Mouse (Mus musculus): Measurements from ENCODE around the gene Pcgf5. TPM values are rescaled to one million over a fixed set of nuclear protein-coding genes. Genes with fewer than 3 reads are reported as not detected.

Pcgf5 gene
- polyA plus RNA-seq, 1 experiment from 2014 or later: 11.9 TPM

GRCm38 (mm10) chr19:36497744-36498143 is 149.6 kb downstream of the Pcgf5 start:
- Histone ChIP-seq H3K36me3 (no peaks in the 10 kb centered on the region), H3K9ac (replicated peaks) (no peak overlapping the region), H3K4me1 (no peaks in the 10 kb centered on the region), H3K9me3 (no peaks in the 10 kb centered on the region), H3K27me3 (no peaks in the 10 kb centered on the region), H3K4me2 (replicated peaks) (no peak overlapping the region), H3K4me3 (no peak overlapping the region), H3K27ac (replicated peaks) (no peak overlapping the region)
- ATAC-seq (ENCODE audit: low FRiP score, low read depth): no peak
- WGBS: 80% methylated on average over 5 of the region's 5 CpGs

DNA sequence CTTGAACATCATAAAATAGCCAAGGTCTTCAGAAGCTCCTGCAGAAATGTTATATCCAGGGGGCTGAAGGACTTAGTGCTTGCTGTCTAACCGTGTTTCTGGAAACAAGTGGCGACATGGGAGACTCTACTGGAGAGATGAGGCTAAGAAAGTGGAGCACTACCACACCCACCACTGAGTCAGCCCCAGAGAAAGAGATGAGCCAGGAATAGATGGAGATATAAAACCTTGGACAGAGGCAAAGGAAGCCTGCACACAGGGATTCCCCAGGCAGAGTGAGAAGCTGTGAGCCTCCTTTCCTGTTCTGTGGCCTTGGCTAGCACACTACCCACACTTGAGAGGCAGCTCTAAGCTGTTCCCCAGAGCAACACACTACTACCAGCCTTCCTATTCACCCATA is 156.6 kb downstream of the Pcgf5 start:
- 85% methylated on average over 2 of the region's 2 CpGs for WGBS
- Histone ChIP-seq H3K27ac (replicated peaks) (no peak overlapping the region), H3K4me2 (replicated peaks) (no peak overlapping the region), H3K9ac (replicated peaks) (no peak overlapping the region), H3K4me1 (no peaks in the 10 kb centered on the region), H3K4me3 (no peak overlapping the region), H3K36me3 (no peaks in the 10 kb centered on the region), H3K9me3 (no peaks in the 10 kb centered on the region), H3K27me3 (no peaks in the 10 kb centered on the region)
- ATAC-seq (ENCODE audit: low FRiP score, low read depth): no peak

Other genes starting within 250 kb of the Pcgf5 start
- 0.17 and 0.22 TPM in 2 replicates for gene Ankrd1, start 228.2 kb upstream of the Pcgf5 start, polyA plus RNA-seq (2016; fragmentation: Nextera tagmentation; extraction: Ambion mirVana)
- gene Hectd2, start 206.3 kb downstream of the Pcgf5 start, polyA plus RNA-seq (2016; fragmentation: Nextera tagmentation; extraction: Ambion mirVana): 6.6 and 7.0 TPM in 2 replicates